Mouse (Mus musculus) adrenal gland, adult 18-20 months (tissue): ENCODE data around the gene Dcaf6. TPM values are rescaled to one million over a fixed set of nuclear protein-coding genes. Genes with fewer than 3 reads are reported as not detected.

Experiments
- DNase-seq, 2 experiments: peaks; one replicate each; pipeline ENCODE4 v3.0.0; 2021 to 2022; ENCODE audit warnings: low spot score in 2 of 2
- total RNA-seq, 2 experiments: library from RNA; stranded (reverse); gene quantifications; 1 replicate in 1 of 2; 2 replicates in 1 of 2; pipeline ENCODE4 v1.2.3; 2021

Dcaf6 gene
- total RNA-seq, 2 experiments from 2014 or later = 32.5 to 40.6 TPM

DNA sequence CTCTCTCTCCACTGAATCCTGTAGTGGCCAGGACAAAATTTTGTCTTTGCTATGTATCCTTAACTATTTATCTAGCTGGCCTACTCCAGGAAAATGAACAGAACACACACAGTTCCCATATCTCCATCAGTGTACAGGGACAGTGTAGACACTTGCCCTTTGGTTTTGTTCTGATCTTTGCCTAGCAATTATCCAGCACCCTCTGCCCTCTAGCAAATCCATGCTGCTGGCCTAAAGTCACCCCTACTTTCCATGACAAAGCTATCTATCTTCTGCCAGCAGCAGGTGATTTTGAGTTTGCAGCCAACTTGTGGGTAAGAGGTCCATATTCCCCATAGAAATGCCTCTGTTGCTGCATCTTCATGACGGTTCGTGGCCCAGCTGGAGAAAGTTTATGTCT lies 132.9 kb downstream of the Dcaf6 start:
- no peak for DNase-seq

DNA sequence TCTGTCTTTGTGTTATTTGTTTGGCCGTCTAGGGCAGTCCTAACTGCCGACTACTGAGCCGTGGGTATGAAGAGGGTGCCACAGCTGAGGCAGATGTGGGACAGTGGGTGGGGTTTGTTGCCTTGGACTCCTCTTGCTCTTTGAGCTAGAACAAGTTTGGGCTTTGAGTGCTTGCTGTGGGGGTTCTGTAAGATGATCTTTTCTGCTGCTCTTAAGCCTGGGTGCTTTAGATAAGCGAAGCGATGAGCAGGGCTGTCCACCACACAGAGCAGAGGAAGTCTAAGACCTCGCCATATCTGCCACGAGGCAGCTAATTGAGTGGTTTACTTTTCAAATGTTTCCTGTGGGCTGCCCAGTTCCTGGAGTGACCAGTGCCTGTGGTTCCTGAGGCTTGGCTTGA lies 137.3 kb downstream of the Dcaf6 start:
- no peak for DNase-seq

DNA sequence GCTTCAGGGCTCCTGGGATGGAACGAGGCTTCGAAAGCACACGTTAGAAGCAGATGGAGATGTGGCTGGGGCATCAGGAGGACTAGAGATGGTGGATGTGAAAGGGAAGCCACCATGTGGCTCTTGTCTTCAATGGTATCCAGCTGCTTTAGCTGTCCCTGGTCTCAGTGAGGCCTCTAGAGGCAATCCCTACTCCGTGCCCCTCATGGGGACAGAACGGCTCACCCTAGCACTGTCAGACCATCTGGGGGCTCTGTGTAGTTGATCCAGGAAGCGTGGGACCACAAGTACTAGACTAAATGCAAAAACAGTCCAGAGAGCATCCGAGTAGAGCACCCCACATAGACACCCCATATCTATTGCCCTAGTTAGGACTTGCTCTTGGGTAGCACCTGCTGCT lies 138.4 kb downstream of the Dcaf6 start:
- DNase-seq = no peak

DNA sequence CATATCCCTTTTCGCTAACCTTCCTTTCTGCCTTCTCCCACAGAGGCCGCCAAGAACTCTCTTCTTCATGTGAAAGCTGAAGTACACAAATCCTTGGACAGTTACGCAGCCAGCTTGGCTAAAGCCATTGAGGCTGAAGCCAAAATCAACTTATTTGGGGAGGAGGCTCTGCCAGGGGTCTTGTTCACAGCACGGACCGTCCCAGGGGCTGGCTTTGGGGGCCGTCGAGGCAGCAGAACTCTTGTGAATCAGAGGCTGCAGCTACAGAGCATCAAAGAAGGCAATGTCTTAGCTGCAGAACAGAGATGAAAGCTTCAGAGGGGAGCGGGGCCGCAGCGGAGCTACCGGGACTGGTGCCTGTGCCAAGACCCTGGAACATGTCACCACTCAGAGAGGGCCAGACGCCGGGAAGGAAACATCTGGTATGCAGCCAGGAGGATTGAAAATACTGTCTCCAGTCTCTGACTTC lies 138.8 kb downstream of the Dcaf6 start:
- no peak for DNase-seq

DNA sequence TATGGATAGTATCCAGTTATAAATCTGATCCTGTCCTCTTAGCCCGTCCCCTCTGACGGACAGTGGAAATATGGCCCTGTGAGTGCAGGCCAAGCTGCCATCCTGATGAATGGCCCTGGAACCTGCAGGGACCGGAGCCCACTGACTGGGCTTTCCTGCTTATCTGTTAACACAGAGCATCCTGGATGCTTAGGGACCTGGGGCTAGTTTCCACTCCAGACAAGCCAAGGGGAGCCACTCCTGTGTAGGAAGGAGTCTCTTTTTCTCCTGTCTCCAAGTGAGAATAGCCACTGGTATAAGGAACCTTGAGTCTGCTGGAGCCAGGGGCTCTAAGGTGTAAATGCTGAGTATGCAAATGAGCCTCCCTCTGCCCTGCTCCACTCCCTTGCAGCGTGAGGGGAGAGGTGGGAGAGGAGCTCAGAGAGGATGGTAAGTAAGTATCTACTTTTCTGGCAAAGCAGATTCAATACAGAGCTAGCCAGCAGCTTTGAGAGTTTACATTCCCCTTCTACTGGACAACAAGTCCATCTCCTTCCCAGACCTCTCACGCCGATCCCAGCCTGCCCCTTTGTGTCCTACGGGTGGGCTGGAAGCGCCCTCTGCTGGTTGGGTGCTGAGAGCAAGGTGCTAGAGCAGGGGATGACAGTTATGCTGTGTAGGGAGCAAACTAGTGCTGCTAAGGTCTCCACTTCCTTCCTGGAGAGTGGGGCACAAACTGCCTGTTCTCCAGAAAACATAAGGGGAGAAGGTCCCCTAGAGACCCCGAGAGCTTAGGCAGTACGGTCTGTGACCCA lies 139.9 kb downstream of the Dcaf6 start:
- peak; percentile 72 to 77 for DNase-seq

DNA sequence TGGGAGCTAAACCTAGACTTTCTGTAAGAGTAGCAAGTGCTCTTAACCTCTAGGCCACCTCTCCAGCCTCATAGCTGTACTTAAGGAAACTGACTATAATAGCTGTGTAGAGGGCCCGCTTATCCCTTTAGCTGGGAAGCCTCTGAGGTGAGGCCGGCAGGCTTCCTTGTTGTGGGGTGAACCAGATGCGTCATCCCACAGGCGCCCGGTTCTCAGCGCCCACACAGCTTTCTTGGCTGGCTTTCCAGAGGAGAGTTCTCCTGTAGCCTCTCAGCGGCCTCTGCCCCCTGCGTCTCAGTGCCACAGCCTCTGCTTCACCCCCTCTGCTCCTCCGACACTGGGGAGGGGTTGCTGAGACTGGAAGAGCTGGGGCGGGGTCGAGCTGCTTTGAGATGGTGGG lies 143.9 kb downstream of the Dcaf6 start:
- no peak for DNase-seq

DNA sequence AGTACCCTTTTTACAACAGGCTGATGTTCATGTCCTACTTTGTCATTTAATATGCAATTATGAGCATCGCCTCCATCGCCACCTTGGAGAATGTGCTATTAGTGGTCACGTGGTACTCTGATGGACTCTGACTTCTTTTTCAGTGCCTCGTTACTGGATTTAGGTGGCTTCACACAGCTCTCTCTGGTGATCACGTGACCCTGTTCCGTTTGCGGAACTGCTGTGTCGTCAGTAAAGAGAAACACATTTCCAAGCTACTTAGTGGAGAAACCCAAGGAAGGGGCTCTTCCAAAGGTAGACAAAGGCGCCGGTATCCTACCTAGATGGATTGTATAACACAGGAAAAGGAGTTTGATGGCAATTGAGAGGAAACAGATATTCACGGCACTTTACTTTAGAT lies 152.1 kb downstream of the Dcaf6 start:
- no peak for DNase-seq

DNA sequence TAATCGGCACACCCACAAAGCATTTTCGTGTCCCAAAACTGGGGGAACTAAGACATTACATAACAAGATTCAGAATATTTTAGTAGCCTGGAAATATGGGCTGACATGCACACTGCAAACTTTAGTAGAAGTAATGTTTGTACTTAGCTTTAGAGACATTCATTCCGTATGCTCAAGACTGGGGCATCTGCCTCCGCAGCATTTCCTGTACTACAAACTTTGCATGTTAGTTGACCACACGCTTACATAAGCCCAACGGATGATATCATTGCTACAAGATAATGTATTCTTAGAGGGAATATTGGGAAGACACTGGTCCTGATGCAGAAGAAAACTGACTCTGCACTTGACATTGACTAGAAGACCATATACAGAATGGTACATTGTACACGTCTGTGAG lies 155.9 kb downstream of the Dcaf6 start:
- DNase-seq = no peak

DNA sequence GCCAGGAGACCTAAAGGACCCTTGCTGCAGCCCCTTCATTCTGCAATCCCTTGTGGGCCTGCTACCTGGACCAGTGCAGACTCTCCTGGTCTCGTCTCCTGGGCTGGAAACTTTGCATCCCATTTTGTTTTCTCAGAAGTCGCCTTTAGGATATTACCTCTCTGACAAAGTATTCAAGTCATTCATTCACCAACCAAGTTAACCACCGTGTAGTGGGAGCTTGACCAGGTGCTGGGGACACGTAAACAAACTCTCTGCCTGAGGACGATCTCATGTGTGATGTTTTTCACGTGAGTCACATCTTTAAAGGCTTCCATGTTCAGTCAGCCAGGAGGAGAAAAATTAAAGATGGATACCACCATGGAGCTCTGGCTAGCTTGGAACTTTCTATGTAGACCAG lies 157.1 kb downstream of the Dcaf6 start:
- no peak for DNase-seq

DNA sequence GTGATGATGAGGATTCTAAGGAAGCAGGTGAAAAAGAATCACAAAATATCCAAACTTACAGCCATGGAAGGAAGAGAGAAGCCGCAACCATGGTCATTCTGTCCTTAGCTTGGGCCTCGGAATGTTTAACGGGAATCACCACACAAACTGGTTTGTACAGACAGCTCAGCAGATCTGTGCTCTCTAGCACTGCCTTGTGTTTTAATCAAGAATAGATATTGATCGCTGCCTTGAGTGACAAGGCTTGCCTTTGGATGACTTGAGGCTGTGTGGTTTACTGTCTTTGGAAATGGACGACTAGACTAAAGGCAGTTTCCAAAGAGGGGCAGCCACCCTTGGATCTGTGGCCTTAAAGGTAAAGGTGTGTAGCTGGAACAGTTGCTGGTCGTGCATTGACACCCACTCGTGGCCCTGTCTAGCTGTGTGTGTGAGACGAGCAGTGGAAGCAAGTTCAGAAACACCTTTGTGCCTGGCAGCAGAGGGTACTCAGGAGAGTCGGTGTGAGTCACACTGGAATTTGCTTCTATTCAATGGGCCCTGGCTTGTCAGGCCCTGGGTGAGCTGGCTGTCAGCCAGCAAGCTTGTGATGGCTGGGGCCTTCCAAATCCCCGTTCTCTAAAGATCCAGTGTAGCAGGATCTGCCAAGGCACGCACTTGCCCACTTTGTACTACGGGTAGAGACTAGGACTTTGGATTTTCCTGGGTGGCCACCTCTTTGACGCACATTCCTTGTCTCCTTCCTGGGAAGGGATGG lies 157.6 kb downstream of the Dcaf6 start:
- DNase-seq = no peak

DNA sequence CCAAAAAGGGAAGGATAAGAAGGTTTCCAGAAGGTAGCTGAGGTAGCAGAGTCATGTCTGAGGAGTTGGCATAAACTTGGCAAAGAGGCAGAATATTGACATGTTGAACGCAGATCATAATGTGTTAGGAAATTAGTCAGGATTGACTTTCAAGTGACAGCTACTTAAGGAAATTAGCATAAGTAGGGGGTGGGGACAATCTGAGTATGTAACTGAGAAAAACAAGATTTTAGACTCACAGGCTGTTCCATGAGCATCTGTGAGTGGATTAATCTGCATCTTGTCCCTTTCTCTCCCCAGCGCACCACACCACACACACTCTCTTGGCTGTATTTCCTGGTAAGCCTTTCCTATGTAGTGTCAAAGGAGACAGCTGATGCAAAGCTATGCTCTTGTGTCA lies 158.7 kb downstream of the Dcaf6 start:
- DNase-seq = no peak

DNA sequence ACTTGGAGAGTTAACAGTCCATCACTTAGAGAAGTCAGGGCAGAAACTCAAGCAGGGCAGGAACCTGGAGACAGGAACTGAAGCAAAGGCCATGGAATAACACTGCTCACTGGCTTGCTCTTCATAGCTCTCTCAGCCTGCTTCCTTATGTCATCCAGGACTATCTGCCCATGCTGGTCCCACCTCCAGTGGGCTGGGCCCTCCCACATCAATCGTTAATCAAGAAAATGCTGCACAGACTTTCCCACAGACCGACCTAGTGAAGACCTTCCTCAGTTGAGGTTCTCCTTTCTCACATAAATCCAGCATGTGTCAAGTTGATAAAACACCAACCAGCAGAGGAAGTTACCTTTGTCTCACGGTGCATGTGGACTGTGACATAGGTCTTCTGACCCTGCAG lies 159.2 kb downstream of the Dcaf6 start:
- DNase-seq = no peak

DNA sequence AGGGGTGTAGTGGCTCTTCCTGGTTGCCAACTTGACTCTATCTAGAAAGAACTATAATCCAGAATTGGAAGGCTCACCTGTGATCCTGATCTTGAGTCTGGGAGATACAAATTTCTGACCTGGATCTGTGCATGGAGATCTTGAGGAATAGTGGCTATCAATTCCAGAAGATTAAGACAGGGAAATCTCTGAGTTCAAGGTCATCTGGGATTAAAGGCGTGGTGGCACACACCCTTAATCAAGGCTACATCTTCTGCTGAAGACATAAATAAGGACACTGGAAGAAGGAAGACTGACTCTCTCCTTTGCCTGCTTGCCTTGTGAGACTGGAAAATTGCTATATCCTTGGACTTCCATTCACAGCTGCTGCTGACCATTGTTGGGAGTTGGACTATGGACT lies 164.8 kb downstream of the Dcaf6 start, which contains the start of gene Gpr161:
Gene Gpr161, plus strand, starts transcription at position 301 of the 400 bp plus-strand sequence.
- no peak for DNase-seq

DNA sequence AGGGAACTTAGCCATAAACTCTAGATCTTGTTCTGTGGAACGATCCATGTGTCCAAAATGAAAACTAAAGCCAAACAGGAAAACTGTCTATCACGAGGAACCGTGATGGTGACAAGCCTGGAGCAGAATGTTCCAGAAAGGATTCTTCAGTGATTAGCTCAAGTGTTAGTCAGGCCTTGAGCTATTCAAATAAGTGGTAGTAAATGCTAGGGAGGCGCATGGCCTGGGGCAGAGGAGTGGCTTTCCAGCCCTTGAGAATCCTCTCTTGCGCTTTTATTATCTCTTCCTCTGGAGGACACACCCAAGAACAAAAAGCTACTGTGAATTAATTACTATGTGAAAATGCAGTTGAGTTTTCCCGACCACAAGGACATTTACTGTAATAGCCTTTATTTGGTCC lies 168.7 kb downstream of the Dcaf6 start:
- no peak for DNase-seq

DNA sequence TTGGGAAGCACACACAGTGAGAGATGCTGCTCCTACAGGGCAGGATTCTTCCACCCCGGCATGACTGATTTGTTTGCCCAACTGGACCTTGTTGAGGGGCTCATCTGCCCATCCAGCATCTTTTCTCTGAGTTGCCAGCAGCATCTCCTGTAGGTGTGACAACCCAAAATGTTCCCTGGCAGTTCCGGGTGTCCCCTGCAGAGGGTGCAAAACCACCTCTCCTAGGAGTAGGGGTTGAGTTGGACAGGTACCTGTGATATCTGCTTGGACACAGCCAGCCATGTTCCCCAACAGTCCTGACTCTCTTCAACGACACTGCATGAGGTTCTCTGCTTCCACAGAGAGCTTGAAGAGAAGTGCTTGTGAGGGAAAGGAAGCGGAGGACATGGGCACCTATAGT lies 170.4 kb downstream of the Dcaf6 start:
- no peak for DNase-seq

DNA sequence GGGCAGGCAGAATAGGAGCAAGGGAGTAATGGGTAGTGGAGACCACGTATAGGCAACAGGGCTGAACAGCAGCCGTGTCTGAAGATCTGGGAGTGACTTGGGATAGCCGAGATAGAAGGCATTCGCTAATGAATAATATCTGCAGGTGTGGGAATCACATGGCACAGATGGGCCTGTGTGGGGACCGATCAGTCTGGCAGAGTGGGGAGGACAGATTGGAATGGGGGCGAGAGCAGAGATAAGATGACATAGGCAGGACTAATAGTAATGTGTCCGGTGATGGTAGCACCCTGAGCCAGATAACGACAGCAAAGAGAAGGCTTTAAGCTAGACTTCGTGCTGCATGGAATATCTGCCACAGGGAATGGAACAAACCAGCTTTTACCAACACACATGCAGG lies 172.1 kb downstream of the Dcaf6 start:
- no peak for DNase-seq

DNA sequence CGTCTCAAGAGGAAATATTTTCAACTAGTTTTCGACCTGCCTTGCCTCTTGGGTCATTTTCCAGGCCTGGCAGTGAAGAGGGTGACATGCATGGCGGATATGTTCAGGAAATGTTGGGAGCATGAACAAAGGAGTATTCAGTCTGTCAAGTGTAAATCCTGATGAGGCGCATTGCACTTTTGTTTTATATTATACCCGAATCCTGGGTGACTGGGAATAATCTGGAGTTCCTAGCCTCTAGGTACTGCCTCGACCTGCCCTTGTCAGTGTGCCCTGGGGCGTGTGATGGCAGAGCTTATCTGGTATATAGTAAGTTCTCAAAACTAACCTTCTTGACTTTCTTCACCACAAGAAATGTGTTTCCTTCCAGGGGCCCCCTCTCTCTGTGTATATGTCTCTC lies 176.2 kb downstream of the Dcaf6 start:
- no peak for DNase-seq

DNA sequence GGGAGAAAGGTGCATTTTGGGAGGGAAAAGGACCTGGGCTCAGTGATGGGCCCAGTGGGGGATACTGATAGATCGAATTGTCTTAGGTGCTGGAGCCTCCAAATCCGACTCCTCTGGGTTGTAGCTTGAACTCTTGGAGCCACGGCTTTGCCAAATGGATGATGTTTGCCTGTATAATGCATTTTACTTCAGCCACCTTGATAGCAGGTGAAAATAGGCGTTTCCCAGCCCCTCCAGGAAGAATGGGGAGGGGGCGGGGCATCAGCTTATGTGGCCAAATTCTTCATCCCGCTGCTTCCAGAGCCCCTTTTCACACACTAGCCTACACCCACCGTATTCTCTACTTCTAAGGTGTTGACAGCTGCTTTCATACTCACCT lies 177.3 kb downstream of the Dcaf6 start:
- no peak for DNase-seq

DNA sequence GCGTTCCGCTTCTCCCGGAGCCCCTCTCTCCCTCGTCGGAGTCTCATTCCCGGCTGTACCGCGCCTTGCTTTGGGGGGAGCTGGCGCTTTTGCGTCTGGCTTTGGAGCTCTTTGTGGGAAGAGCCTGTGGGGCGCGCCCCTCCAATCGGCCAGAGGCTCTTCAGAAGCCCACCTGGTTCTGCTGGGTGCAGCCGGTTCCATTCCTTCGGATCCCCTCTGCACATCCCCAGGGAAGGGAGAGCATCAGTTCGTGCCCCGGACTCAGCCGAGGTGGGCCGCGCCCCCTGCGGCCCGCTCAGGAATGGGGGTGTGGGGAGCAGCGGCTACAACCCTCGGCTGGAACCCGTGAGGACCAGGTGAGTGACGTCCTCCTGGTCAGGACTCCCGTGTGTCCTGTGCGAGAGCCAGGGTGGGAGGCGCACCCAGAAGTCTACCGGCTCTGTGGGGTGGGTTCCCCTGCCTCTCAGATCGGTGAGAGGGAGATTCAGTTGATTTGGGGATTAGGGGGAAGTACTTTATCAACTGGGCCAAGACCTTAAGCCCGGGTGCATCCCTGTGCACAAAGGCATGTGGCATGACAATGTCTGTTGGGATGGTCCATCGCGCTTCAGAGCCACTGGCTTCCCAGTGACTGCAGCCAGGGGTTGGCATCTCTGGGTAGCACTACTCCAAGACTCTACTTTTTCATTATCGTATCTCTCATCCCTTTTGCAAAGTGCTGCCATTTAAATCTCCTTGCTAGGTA lies 177.9 kb downstream of the Dcaf6 start:
- no peak for DNase-seq

DNA sequence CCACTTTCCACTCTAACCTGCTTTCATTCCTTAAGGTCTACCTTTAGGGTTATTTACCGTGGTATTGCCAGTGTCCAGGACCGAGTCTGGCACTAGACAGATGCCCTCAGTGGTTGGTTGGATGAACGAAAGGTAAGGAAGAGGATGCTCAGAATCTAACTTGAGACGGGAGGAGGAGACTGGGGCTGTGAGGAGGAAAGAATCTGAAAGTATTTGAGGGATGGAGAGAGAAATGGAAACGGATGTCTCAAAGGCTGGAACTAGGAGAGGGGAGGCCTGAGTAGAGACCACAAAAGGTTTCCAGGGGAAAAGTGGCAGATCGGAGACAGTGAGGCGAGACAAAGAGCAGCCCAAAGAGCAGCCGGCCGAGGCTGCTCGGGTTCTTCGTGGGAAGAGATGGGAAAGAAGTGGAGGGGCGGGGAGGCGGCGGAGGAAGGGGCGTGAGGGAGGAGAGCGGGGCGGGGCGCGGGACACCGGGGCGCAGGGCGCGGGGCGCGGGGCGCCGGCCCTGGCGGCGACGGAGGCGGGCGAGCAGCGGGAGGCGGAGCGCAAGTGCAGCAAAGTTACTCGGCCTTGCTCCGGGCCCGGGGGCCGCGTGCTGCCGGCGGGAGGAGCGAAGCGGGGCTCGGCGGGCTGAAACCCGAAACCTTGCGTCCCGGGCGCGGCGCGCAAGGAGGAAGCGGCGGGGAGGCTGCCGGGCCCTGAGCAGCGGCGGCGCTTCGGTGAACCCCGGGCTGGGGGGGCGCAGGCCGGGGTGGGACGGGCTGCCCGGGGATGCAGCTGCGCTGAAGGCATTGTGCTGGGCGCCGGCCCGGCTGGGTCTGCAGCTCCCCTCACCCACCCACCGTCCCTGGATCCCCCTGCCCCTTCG lies 178.7 kb downstream of the Dcaf6 start:
- DNase-seq = peak; percentile 53 to 57

DNA sequence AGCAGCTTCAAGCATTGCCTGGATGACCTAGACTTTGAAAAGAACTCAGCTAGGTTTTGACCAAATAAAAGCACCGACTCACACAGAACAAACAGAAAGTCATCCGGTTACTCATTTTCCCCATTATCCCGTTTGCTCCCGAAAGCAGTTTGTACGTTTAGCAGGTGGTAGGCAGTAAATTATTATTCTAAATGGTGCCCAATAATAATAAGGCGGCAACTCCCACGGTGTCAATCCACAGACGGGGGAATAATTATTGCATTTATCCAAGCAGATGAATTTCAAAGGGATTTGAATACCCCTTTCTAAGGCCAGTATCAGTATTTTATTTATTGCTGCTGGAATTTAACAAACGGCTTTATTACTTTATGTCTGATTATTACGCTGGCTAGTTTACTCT lies 179.5 kb downstream of the Dcaf6 start:
- DNase-seq = no peak
